Mouse (Mus musculus): ENCODE data around the gene Rps3a1. TPM values are rescaled to one million over a fixed set of nuclear protein-coding genes. Genes with fewer than 3 reads are reported as not detected.

Gene Rps3a1
- 1,000 to 10,000 TPM; 1,164 to 1,170 TPM for total RNA-seq (2021)
- long read RNA-seq, experiment 1, transcript Rps3a1-201 (6 exons, 977 nt): major isoform, 649 of 748 reads
- long read RNA-seq, experiment 1, partial matches to known transcripts: 95 of 748 reads
- long read RNA-seq, experiment 1, other reads (novel, unspliced or antisense): 4 of 748 reads
- long read RNA-seq, experiment 2, transcript Rps3a1-201 (6 exons, 977 nt): major isoform, 650 of 936 reads
- long read RNA-seq, experiment 2, partial matches to known transcripts: 284 of 936 reads
- long read RNA-seq, experiment 2, other reads (novel, unspliced or antisense): 2 of 936 reads

DNA sequence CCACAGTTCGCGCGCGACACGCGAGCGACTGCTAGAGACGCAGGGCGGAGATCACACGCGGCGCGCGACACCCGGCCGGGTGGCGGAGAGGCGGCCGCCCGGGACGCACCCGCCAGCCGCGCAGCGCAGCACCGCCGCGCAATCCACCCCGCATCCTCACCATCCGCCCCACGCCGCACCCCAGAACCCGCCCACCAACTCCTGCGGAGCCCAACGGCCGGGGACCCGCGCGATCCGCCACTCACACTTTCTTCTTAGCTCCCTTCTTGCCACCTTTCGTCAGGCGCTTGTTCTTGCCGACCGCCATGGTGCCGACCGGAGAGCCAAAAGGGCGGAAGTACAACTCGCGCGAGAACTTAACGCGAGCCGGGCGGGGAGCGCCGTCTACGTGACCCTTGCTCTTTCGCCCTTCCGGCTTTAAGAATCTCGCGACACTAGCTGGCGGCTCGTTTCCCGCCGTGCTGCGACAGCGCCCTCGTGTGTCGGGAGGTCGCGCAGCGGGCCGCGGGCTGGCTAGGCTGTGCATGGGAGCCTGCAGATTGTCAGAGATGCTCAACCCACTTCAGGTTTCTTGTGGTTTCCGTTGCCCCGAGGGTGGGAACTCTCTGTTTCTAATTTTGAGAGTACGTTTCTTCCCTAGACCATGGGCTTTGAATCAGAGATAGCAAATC is at the start of gene Rps3a1:
Rps3a1 (minus strand) TSS at position 440 of the 671 bp plus-strand sequence.
- DNase-seq (ENCODE audit: low spot score in 2 of 2): peak; percentile 98 to 100

GRCm38 (mm10) chr3:86187736-86188389 is 45.4 kb upstream of the Rps3a1 start:
- no peak for DNase-seq (ENCODE audit: low spot score in 2 of 2)

DNA sequence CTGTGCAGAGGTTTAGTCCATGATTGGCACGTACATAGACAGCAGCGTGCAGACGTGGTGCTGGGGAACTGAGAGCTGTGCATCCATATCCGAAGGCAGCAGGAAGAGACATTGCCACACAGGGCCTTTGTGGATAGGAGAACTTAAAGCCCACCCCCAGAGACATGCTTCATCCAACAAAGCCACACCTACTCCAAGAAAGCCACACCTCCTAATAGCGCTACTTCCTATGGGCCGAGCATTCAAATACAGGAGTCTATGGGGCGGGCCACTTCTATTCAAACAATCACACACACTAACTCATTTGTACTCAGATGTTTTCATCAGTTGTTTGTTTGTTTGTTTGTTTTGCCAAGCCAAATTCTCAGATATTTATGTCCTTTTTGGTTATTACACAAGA is 42.0 kb upstream of the Rps3a1 start:
- DNase-seq (ENCODE audit: low spot score in 2 of 2): no peak

DNA sequence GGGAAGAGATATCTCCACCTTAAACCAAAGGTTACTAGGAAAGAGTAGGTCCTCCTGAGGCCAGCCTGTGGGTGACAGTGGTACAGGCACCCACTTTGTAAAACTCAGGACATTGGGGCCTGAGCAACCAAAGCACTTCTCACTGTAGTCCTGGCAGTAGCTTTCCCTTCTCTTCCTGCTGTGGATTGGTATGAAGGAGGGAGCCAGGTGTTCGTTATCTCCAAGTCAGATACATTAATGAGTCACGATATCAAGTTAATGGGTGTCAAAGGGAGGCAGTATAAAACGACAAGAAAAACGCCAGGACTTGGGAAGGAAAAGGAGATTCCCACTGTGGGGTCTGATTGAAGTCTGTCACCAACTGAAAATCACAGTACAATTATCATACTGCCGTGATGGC is 38.6 kb upstream of the Rps3a1 start:
- DNase-seq (ENCODE audit: low spot score in 2 of 2): no peak

DNA sequence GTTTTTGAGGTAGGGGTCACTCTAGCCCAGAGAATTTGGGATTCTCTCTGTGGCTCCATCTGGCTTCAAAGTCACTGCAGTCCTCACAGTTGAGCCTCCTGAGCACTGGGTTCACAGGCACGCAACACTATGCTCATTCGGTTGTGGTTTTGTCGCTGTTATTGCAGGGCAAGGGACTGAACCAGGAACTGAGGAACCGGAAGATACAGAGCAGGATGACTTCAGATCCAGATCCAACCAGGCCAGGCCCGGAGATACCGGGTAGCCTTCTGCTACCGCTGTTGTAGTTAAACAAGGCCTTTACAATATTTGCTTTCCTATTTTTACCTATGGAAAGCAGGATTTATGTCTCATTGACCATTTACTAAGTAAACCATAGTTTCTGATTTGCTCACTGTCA is 37.2 kb upstream of the Rps3a1 start:
- no peak for DNase-seq (ENCODE audit: low spot score in 2 of 2)

- no peak for DNase-seq (ENCODE audit: low spot score in 2 of 2)
Observed at GRCm38 (mm10) chr3:86168841-86169425, 26.4 kb upstream of the Rps3a1 start.

GRCm38 (mm10) chr3:86149521-86149920 is 7.0 kb upstream of the Rps3a1 start:
- DNase-seq (ENCODE audit: low spot score in 2 of 2): no peak

DNA sequence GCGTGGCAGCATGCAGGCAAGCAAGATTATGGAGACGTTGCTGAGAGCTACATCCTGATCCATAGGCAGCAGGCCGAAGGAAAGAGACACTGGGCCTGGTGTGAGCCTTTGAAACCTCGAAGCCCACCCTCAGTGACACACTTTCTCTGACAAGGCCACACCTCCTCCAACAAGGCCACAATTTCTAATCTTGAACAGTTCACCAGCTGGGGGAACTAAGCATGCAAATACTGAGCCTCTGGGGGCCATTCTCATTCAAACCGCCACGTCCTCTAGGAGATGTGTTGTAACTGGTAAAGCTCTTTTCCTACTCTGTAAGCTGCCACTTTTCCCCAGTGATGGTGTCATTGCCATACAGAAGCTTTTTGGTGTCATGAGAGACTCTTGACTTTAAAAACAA is 6.6 kb upstream of the Rps3a1 start:
- DNase-seq (ENCODE audit: low spot score in 2 of 2): no peak

- no peak for DNase-seq (ENCODE audit: low spot score in 2 of 2)
Observed at GRCm38 (mm10) chr3:86143343-86143742, 841 bp upstream of the Rps3a1 start.

GRCm38 (mm10) chr3:86142934-86143317 is 424 bp upstream of the Rps3a1 start:
- DNase-seq (ENCODE audit: low spot score in 2 of 2): no peak

DNA sequence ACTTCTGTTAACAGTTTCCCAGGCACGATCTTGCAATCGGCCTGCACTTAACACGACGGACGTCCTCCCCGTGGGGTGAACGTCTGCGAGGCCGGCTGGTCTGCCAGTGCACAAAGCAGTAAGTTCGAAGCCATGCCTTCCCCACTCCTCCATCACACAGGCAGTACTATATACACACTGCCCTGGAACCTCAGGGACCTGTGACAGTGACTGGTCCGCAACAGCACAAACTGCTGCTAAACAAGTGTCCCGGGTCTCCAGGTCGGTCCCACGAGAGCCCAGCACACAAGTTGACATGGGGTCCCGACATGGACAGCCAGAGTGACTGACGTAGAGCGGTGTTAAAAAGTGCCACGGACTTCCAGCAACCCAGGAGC is 628 bp downstream of the Rps3a1 start:
- peak in 1 of 2 experiments; percentile 10 for DNase-seq (ENCODE audit: low spot score in 2 of 2)

DNA sequence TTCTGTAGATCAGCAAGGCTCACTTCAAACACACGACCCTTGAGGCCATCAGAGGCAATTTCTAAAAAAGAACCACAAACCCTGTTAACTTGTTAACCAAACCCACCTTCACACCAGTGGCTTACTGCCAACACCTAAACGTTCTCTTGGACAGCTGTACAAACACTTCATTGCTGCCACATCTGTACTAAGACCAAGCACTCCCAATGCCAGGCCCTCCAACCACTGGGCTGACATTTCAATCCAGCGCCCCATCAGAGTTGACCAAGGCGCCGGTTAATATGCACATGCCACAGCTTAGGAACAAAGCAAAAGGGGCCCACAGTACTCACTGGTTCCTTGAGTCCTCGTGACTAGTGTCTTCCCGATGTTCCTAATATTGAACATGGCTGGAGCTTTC is 1.1 kb downstream of the Rps3a1 start:
- DNase-seq (ENCODE audit: low spot score in 2 of 2): no peak

GRCm38 (mm10) chr3:86139660-86140059 is 2.8 kb downstream of the Rps3a1 start:
- no peak for DNase-seq (ENCODE audit: low spot score in 2 of 2)

DNA sequence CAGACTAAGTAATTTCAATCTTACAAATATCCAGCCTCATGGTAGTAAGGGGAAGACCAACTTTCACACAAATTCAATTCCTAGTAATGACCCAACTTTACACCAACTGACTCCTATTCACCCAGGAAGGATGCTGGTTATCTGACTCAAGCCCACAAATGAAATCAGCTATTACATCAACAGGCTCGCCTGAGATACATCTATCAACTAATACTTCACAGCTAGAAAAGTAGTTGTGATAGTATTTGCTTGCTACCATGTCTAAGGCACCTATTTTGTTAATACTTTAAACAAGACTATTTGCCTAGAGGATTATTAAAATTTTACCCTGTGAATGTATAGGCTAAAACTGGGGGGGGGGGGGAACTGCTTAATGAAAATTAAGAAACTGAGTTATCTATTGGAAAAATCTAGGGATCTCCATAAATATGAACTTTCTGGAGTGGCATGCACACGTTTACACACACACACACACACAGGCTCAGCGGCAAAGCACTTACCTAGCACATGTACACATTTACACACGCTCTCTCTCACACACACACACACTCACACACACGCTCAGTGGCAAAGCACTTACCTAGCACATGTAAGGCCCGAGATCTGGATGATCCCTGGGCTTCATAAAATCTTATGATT is 5.4 kb downstream of the Rps3a1 start:
- DNase-seq (ENCODE audit: low spot score in 2 of 2): no peak

DNA sequence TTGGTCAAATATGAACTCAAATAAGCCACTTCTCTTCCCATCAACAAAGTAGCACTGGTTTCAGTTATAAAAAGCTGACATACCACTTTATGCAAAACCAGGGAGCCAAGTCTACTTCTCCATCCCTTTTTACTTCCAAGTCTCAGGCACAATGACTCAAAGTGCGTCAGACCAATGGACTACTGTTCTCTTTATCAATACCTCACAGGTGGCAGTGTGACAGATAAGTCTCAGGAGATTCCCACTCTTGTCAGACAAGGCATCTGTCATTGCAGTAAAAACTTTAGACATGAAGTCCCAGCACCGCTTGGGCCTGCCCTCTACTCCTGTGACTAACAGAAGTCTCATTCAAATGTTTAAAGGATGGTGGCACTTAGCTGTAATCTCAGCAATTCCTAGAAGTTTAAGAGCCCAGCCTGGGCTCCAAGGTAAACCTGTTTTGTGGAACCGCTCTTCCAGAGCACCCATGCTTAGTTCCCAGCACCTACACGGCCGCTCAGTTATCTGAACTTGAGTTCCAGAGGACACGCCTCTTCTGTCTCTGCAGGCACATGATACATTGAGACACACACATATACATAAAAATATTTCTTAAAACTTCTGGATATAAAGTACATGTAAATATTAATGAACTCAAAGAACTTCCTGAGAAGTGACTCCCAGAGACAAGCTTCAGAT is 6.5 kb downstream of the Rps3a1 start:
- DNase-seq (ENCODE audit: low spot score in 2 of 2): no peak

DNA sequence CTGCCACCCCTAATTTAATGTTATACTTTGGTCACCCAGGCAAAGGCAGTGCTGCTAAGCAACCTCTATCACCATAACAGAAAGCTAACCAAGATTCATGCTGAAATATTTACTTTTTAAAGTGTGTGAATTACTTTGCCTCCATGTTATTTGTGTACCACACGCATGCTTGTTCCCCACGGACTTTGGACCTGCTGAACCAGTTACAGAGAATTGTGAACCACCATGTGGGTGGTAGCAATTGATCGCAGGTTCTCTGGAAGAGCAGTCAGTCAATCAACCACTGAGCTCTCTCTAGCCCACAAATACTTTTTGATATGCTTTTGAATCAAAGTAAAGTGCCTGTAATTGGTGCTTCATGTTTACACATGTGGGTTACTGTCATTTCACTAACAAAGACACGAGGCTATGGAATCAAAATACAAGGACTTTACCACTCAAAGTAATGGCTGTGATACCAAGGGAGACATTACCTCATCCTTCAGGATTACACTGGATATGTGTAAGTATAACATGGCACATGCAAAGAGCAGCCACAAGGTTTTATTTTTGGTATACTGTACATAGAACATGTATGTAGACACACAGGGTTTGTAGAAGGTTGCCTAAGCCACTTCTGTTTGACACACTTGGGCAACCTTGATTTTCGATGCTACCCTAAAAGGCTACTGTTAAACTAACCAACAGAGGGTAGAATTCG is 7.4 kb downstream of the Rps3a1 start:
- no peak for DNase-seq (ENCODE audit: low spot score in 2 of 2)

- peak in 1 of 2 experiments; percentile 18 for DNase-seq (ENCODE audit: low spot score in 2 of 2)
Observed at GRCm38 (mm10) chr3:86129757-86130156, 12.7 kb downstream of the Rps3a1 start.

DNA sequence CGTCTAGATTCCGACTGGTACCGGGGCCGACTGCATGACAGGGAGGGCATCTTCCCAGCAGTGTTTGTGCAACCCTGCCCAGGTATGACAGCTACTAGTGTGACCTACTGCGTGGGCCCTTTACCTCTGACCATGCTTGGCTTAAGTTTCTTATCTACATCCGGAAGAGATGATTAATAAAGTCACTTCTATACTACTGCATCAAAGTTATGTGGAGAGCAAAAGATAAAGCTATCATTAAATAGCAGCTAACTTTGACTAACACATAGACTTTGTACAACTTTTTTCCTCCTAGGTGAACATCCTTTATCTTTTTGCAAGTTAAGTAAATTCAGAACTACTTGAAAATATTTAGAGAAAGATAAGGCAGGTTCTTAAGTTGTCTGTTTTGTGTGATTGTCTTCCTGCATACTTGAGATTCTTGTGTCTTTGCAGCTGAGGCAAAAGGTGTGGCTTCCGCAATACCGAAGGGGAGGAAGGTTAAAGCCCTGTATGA is 19.2 kb downstream of the Rps3a1 start:
- no peak for DNase-seq (ENCODE audit: low spot score in 2 of 2)

GRCm38 (mm10) chr3:86122156-86122555 is 20.3 kb downstream of the Rps3a1 start:
- no peak for DNase-seq (ENCODE audit: low spot score in 2 of 2)

Measured in adrenal gland, postnatal 4 days (tissue).